Mouse (Mus musculus) embryonic facial prominence, embryonic 11.5 days (tissue): ENCODE data around the gene Dmac2. TPM values are rescaled to one million over a fixed set of nuclear protein-coding genes. Genes with fewer than 3 reads are reported as not detected.

Experiments used
- ATAC-seq: fragments of 200-750 bp; cut with Nextera tagmentation; replicated peaks from 2 replicates; pipeline ENCODE4 v1.8.0; 2017; ENCODE audit warnings: low read depth; ENCODE audit not compliant: insufficient number of reproducible peaks, low FRiP score, low TSS enrichment
- DNase-seq: peaks from one replicate; pipeline ENCODE4 v3.0.0-alpha.2; 2015; ENCODE audit warnings: low spot score
- H3K27ac ChIP-seq: fragments of 300-500 bp; sonication (generic); replicated peaks from 2 replicates; pipeline ENCODE4 v1.5.1; 2014; ENCODE audit warnings: mild to moderate bottlenecking, low read depth, low read length, control low read depth
- H3K27me3 ChIP-seq: fragments of 300-500 bp; sonication (generic); 2 replicates; pipeline ENCODE4 v1.6.1; 2014; ENCODE audit warnings: mild to moderate bottlenecking, low read length, moderate library complexity, mixed read lengths; ENCODE audit not compliant: control insufficient read depth, insufficient read depth
- H3K36me3 ChIP-seq: fragments of 300-500 bp; sonication (generic); replicated peaks from 2 replicates; pipeline ENCODE4 v1.6.1; 2014; ENCODE audit warnings: low read depth, mild to moderate bottlenecking, low read length, moderate library complexity, mixed read lengths; ENCODE audit not compliant: control insufficient read depth, insufficient read depth
- H3K4me1 ChIP-seq: fragments of 300-500 bp; sonication (generic); 2 replicates; pipeline ENCODE4 v1.6.1; 2014; ENCODE audit warnings: low read length, mixed read lengths; ENCODE audit not compliant: control insufficient read depth, insufficient read depth
- H3K4me2 ChIP-seq: fragments of 300-500 bp; sonication (generic); 2 replicates; pipeline ENCODE4 v1.6.1; 2014; ENCODE audit warnings: low read depth, mild to moderate bottlenecking, control low read depth, low read length, moderate library complexity
- H3K4me3 ChIP-seq: fragments of 300-500 bp; sonication (generic); 2 replicates; pipeline ENCODE4 v1.5.1; 2014; ENCODE audit warnings: low read depth, low read length, control low read depth
- H3K9ac ChIP-seq: fragments of 300-500 bp; sonication (generic); replicated peaks from 2 replicates; pipeline ENCODE4 v1.6.1; 2014; ENCODE audit warnings: mild to moderate bottlenecking, control low read depth, low read length
- H3K9me3 ChIP-seq: fragments of 300-500 bp; sonication (generic); replicated peaks from 2 replicates; pipeline ENCODE4 v1.6.1; 2016; ENCODE audit warnings: mild to moderate bottlenecking, low read length, inconsistent platforms, mixed read lengths; ENCODE audit not compliant: control insufficient read depth
- WGBS: fragments of 180-500 bp; shearing (Covaris S2); extraction: QIAGEN DNeasy Blood & Tissue Kit; methylation state at CpG from one replicate; pipeline ENCODE4 v1.1.7; 2014; 5-methylcytosine and 5-hydroxymethylcytosine counted together
- polyA plus RNA-seq: library from polyadenylated mRNA; unstranded; fragments of >200 nt; fragmentation: Nextera tagmentation; extraction: Ambion mirVana; gene quantifications from 2 replicates; pipeline ENCODE4 v1.2.1, GENCODE M21; 2014

The Dmac2 gene
- polyA plus RNA-seq, 1 experiment from 2014 or later = 32.4 TPM

- ATAC-seq (no peak), DNase-seq (no peak)
- Histone ChIP-seq H3K9ac (no peak overlapping the region), H3K36me3 (no peaks in the 10 kb centered on the region), H3K4me3 (no peak overlapping the region), H3K27me3 (no peaks in the 10 kb centered on the region), H3K4me2 (no peak overlapping the region), H3K27ac (no peak overlapping the region), H3K9me3 (no peaks in the 10 kb centered on the region), H3K4me1 (no peaks in the 10 kb centered on the region)
- 85% methylated on average over 2 of the region's 2 CpGs for WGBS
These were observed 12.0 kb upstream of the Dmac2 start for GRCm38 (mm10) chr7:25607196-25607595.

GRCm38 (mm10) chr7:25610056-25610455, 9.2 kb upstream of the Dmac2 start:
- DNase-seq = no peak
- ATAC-seq = no peak
- no peak overlapping the region for H3K27ac ChIP-seq
- H3K27me3 ChIP-seq = no peaks in the 10 kb centered on the region
- H3K4me2 ChIP-seq = no peak overlapping the region
- H3K4me1 ChIP-seq = no peaks in the 10 kb centered on the region
- no peaks in the 10 kb centered on the region for H3K36me3 ChIP-seq
- H3K9me3 ChIP-seq = no peaks in the 10 kb centered on the region
- no peak overlapping the region for H3K4me3 ChIP-seq
- WGBS = 38% methylated on average over 6 of the region's 6 CpGs
- no peak overlapping the region for H3K9ac ChIP-seq

- H3K9ac ChIP-seq = no peak overlapping the region
- H3K36me3 ChIP-seq = no peaks in the 10 kb centered on the region
- H3K9me3 ChIP-seq = no peaks in the 10 kb centered on the region
- ATAC-seq (no peak), DNase-seq (no peak)
- no peaks in the 10 kb centered on the region for H3K27me3 ChIP-seq
- WGBS = 42% methylated on average over 7 of the region's 7 CpGs
- H3K4me1 ChIP-seq = no peaks in the 10 kb centered on the region
- no peak overlapping the region for H3K4me2 ChIP-seq
- no peak overlapping the region for H3K4me3 ChIP-seq
- no peak overlapping the region for H3K27ac ChIP-seq
These were observed 7.7 kb upstream of the Dmac2 start for GRCm38 (mm10) chr7:25611501-25611900.

GRCm38 (mm10) chr7:25614086-25614485, 5.1 kb upstream of the Dmac2 start:
- Histone ChIP-seq H3K4me2 (no peak overlapping the region), H3K9ac (no peak overlapping the region), H3K27ac (no peak overlapping the region), H3K9me3 (no peaks in the 10 kb centered on the region), H3K4me1 (no peaks in the 10 kb centered on the region), H3K36me3 (no peaks in the 10 kb centered on the region), H3K4me3 (no peak overlapping the region), H3K27me3 (no peaks in the 10 kb centered on the region)
- 88% methylated on average over 5 of the region's 5 CpGs for WGBS
- no peak for DNase-seq
- no peak for ATAC-seq

- no peaks in the 10 kb centered on the region for H3K36me3 ChIP-seq
- no peak overlapping the region for H3K27ac ChIP-seq
- H3K4me1 ChIP-seq = no peaks in the 10 kb centered on the region
- H3K4me3 ChIP-seq = no peak overlapping the region
- no peak overlapping the region for H3K9ac ChIP-seq
- no peak for ATAC-seq
- no peak for DNase-seq
- no peaks in the 10 kb centered on the region for H3K9me3 ChIP-seq
- no peak overlapping the region for H3K4me2 ChIP-seq
- WGBS = 69% methylated on average over 21 of the region's 21 CpGs
- no peaks in the 10 kb centered on the region for H3K27me3 ChIP-seq
These were observed 4.1 kb upstream of the Dmac2 start for GRCm38 (mm10) chr7:25614831-25615705.

GRCm38 (mm10) chr7:25615706-25616011, 3.6 kb upstream of the Dmac2 start, which contains the start of gene Erich4:
Gene Erich4 (minus strand): TSS chr7:25615892.
- Histone ChIP-seq H3K4me3 (no peak within 1 kb of the TSS), H3K4me1 (no peaks in the 10 kb centered on the region), H3K27ac (no peak within 1 kb of the TSS), H3K4me2 (no peak within 1 kb of the TSS), H3K9me3 (no peaks in the 10 kb centered on the region), H3K36me3 (no peaks in the 10 kb centered on the region), H3K27me3 (no peaks in the 10 kb centered on the region), H3K9ac (no peak within 1 kb of the TSS)
- ATAC-seq (no peak), DNase-seq (no peak)
- 84% methylated on average over 5 of the region's 5 CpGs for WGBS

GRCm38 (mm10) chr7:25617376-25618160, 1.6 kb upstream of the Dmac2 start:
- H3K9ac ChIP-seq = no peak overlapping the region
- H3K27ac ChIP-seq = no peak overlapping the region
- ATAC-seq (no peak), DNase-seq (no peak)
- no peaks in the 10 kb centered on the region; the same call in 1 of the 2 replicates for H3K36me3 ChIP-seq
- no peaks in the 10 kb centered on the region for H3K9me3 ChIP-seq
- H3K4me3 ChIP-seq = no peak overlapping the region
- H3K4me1 ChIP-seq = no peaks in the 10 kb centered on the region
- 85% methylated on average over 10 of the region's 10 CpGs for WGBS
- no peaks in the 10 kb centered on the region for H3K27me3 ChIP-seq
- H3K4me2 ChIP-seq = no peak overlapping the region

- Histone ChIP-seq H3K4me2 (peak overlapping the region; percentile 63), H3K9me3 (no peaks in the 10 kb centered on the region), H3K27ac (no peak overlapping the region), H3K36me3 (no peaks in the 10 kb centered on the region; the same call in 1 of the 2 replicates), H3K4me1 (no peaks in the 10 kb centered on the region), H3K4me3 (peak overlapping the region; percentile 62), H3K9ac (peak overlapping the region; percentile 64), H3K27me3 (no peaks in the 10 kb centered on the region)
- no peak for DNase-seq
- no peak for ATAC-seq
- 15% methylated on average over 5 of the region's 5 CpGs for WGBS
These were observed 443 bp downstream of the Dmac2 start for GRCm38 (mm10) chr7:25619722-25619991.
